Mouse (Mus musculus) liver, embryonic 14.5 days (tissue): Measurements from ENCODE around the gene Plaur.

Experiments used
- CTCF ChIP-seq: IDR thresholded peaks from 2 replicates; pipeline ENCODE4 v1.5.1; 2016; ENCODE audit warnings: antibody characterized with exemption, low read depth, control low read depth
- EP300 ChIP-seq: IDR thresholded peaks from 2 replicates; pipeline ENCODE4 v1.6.1; 2016; ENCODE audit warnings: antibody characterized with exemption, low read depth

DNA sequence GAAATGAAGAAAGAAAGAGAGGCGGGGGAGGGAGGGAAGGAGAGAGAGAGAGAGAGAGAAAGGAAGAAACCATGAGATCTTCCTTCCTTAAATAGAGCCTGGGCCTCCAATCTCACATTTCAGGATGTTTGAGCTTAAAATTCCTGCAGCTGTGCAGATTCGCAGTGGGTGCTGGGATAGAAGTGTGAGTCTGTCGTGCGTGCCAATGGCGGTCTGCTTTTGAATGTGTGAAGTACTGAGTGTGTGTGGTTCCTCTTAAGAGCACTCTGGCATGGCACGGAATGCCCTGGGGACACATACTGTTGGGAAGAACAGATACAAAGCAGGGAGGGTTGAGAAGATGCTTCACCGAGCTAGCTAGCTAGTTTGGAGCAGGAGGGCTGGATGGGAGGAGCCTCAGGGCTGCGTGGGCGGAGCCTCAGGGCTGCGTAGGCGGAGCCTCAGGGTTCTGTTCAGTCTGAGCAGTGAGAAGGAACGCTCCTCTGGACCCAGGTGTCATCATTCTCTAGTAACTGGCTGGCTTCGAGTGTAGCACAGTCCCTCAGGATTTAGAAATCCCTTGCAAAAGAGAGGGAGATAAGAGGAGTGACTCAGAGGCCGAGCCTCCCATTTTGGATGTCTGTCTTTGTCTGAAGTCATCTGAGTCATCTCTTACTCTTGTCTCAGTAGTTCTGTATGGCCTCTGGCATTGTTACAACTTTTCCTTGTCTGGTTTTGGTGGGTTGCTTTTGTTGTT lies 13.3 kb upstream of the Plaur start:
- TF ChIP-seq CTCF (no peak), EP300 (no peak)
